In genomic region chr5:136040210-136040609, GRCm38 (mm10) we compare ENCODE assay signal across 12 mouse cellular contexts. TPM values are rescaled to one million over a fixed set of nuclear protein-coding genes. Genes with fewer than 3 reads are reported as not detected.
A peak's percentile ranks its signal among the peaks of the same experiment; 100 is the strongest.
DNase-seq lines count a peak whose midpoint lies in the region; ATAC-seq and TF ChIP-seq lines count a peak whose summit lies in the region.
"Had no signal": no experiment of that assay in that cellular context is flagged by ENCODE, and none has a peak within 500 bp of the region (broad histone marks: within the 10 kb centered on the region; RNA-seq: fewer than 3 reads in every experiment).

No protein-coding gene starts in this region.

- no peaks in the 10 kb centered on the region for H3K36me3 ChIP-seq in heart, embryonic 15.5 days
- H3K36me3 ChIP-seq in intestine, embryonic 16.5 days (ENCODE audit: control insufficient read depth, insufficient read depth, low read length): no peaks in the 10 kb centered on the region
- H3K36me3 ChIP-seq in kidney, adult 2 months (ENCODE audit: control insufficient read depth, insufficient read depth, low read length): no peaks in the 10 kb centered on the region

- ATAC-seq in heart, embryonic 15.5 days (replicated peaks; ENCODE audit: insufficient number of reproducible peaks, insufficient read depth, low FRiP score, low read depth): no peak
- peak; percentile 29 for ATAC-seq in intestine, embryonic 16.5 days

- H3K27me3 ChIP-seq in heart, embryonic 15.5 days: no peaks in the 10 kb centered on the region
- H3K27me3 ChIP-seq in intestine, embryonic 16.5 days (replicated peaks; ENCODE audit: control insufficient read depth, insufficient read depth, low read length): no peaks in the 10 kb centered on the region
- H3K27me3 ChIP-seq in kidney, adult 2 months (replicated peaks; ENCODE audit: control insufficient read depth, insufficient read depth, low read length): no peaks in the 10 kb centered on the region

- TF ChIP-seq CTCF in kidney, adult 2 months (conservative IDR thresholded peaks at IDR 0.05; ENCODE audit: insufficient read depth, insufficient read length, low read depth, low read length): no peak

- H3K9ac ChIP-seq in heart, embryonic 15.5 days: no peak overlapping the region
- H3K9ac ChIP-seq in intestine, embryonic 16.5 days (ENCODE audit: low read depth, low read length): peak overlapping the region; percentile 53

- H3K4me2 ChIP-seq in heart, embryonic 15.5 days: peak overlapping the region; percentile 17
- peak overlapping the region; percentile 44 for H3K4me2 ChIP-seq in intestine, embryonic 16.5 days (ENCODE audit: low read depth, low read length)

- H3K27ac ChIP-seq in heart, embryonic 15.5 days: no peak overlapping the region
- peak overlapping the region; percentile 90 for H3K27ac ChIP-seq in intestine, embryonic 16.5 days (ENCODE audit: low read length)
- no peak overlapping the region for H3K27ac ChIP-seq in kidney, adult 2 months (ENCODE audit: insufficient read depth, low read depth, low read length)

- peaks cover 4% of the 10 kb centered on the region; the same call in 1 of the 2 replicates for H3K4me1 ChIP-seq in heart, embryonic 15.5 days (replicated peaks)
- peaks cover 13% of the 10 kb centered on the region; the same call in 1 of the 2 replicates for H3K4me1 ChIP-seq in intestine, embryonic 16.5 days (ENCODE audit: control insufficient read depth, insufficient read depth, low read length)
- no peaks in the 10 kb centered on the region for H3K4me1 ChIP-seq in kidney, adult 2 months (ENCODE audit: control insufficient read depth, insufficient read depth, low read length)

- H3K4me3 ChIP-seq in heart, embryonic 15.5 days: no peak overlapping the region
- H3K4me3 ChIP-seq in intestine, embryonic 16.5 days (ENCODE audit: low read length): peak overlapping the region; percentile 37
- H3K4me3 ChIP-seq in kidney, adult 2 months (ENCODE audit: insufficient read depth, low read depth, low read length): no peak overlapping the region

- DNase-seq in heart, adult 9 months (ENCODE audit: low spot score in 2 of 2): no peak
- DNase-seq in spleen, postnatal 36 days (ENCODE audit: low spot score in 2 of 2): peak; percentile 27 to 40
- no peak for DNase-seq in spleen, adult 18-20 months
- no peak for DNase-seq in right cerebral cortex, postnatal 10 days (ENCODE audit: low spot score in 2 of 2)
- DNase-seq in kidney, adult 2 months: no peak
- DNase-seq in testis, postnatal 14 days (ENCODE audit: low spot score): no peak
- DNase-seq: adrenal gland, postnatal 36 days; cerebellum, postnatal 14 days; kidney, adult 11 months; lung, postnatal 4 days had no signal

- no peaks in the 10 kb centered on the region for H3K9me3 ChIP-seq in heart, embryonic 15.5 days (replicated peaks)
- H3K9me3 ChIP-seq in intestine, embryonic 16.5 days (ENCODE audit: control insufficient read depth, low read length): no peaks in the 10 kb centered on the region

- 40% methylated on average over 5 of the region's 5 CpGs for WGBS in heart, embryonic 15.5 days
- WGBS in intestine, embryonic 16.5 days: 48% methylated on average over 5 of the region's 5 CpGs
- WGBS in kidney, adult 2 months: 50% methylated on average over 5 of the region's 5 CpGs

- TF ChIP-seq POLR2A in kidney, adult 2 months (IDR thresholded peaks at IDR 0.05; ENCODE audit: low read depth, low read length): no peak

RNA-seq across cellular contexts. Expression of gene Upk3b, which starts 1.9 kb away (rescaled TPM):
- 27.8 and 36.5 TPM in 2 replicates for polyA plus RNA-seq in heart, embryonic 15.5 days (2015; fragmentation: Nextera tagmentation; extraction: Ambion mirVana)
- polyA plus RNA-seq in intestine, embryonic 16.5 days (2015; fragmentation: Nextera tagmentation; extraction: Ambion mirVana): 44.4 and 47.8 TPM in 2 replicates
- 7.7 and 8.1 TPM in 2 replicates for polyA plus RNA-seq in kidney, adult 2 months (2012; rRNA removed)

RNA-seq across cellular contexts. Expression of gene Upk3bl, which starts 14.1 kb away (rescaled TPM):
- polyA plus RNA-seq in heart, embryonic 15.5 days (2015; fragmentation: Nextera tagmentation; extraction: Ambion mirVana): 0.68 and 2.6 TPM in 2 replicates
- 0.82 and 2.3 TPM in 2 replicates for polyA plus RNA-seq in intestine, embryonic 16.5 days (2015; fragmentation: Nextera tagmentation; extraction: Ambion mirVana)
- polyA plus RNA-seq in kidney, adult 2 months (2012; rRNA removed): 0.52 and 0.96 TPM in 2 replicates

RNA-seq across cellular contexts. Expression of gene Rasa4, which starts 43.5 kb away (rescaled TPM):
- polyA plus RNA-seq in heart, embryonic 15.5 days (2015; fragmentation: Nextera tagmentation; extraction: Ambion mirVana): 1.4 and 3.6 TPM in 2 replicates
- polyA plus RNA-seq in intestine, embryonic 16.5 days (2015; fragmentation: Nextera tagmentation; extraction: Ambion mirVana): 16.6 and 18.5 TPM in 2 replicates
- polyA plus RNA-seq in kidney, adult 2 months (2012; rRNA removed): 7.6 and 9.1 TPM in 2 replicates

RNA-seq across cellular contexts. Expression of gene Dtx2, which starts 45.6 kb away (rescaled TPM):
- polyA plus RNA-seq in heart, embryonic 15.5 days (2015; fragmentation: Nextera tagmentation; extraction: Ambion mirVana): 18.5 and 21.5 TPM in 2 replicates
- polyA plus RNA-seq in intestine, embryonic 16.5 days (2015; fragmentation: Nextera tagmentation; extraction: Ambion mirVana): 20.6 and 21.6 TPM in 2 replicates
- 16.3 and 16.7 TPM in 2 replicates for polyA plus RNA-seq in kidney, adult 2 months (2012; rRNA removed)

Comparison
In these comparisons a context has a peak if more than half of its experiments do, and no peak if none do; other contexts are left out.
1. DNase-seq: peak in spleen, postnatal 36 days (2 of 2); none in heart, adult 9 months (0 of 2), spleen, adult 18-20 months (0 of 2), right cerebral cortex, postnatal 10 days (0 of 2), kidney, adult 2 months (single experiment) and testis, postnatal 14 days (single experiment).